Mouse (Mus musculus) limb, embryonic 12.5 days (tissue): ENCODE results near the gene Tmem108. TPM values are rescaled to one million over a fixed set of nuclear protein-coding genes. Genes with fewer than 3 reads are reported as not detected.

Experiments
- ATAC-seq: fragments of 200-750 bp; cut with Nextera tagmentation; 2 replicates; pipeline ENCODE4 v1.8.0; 2017; ENCODE audit warnings: low read depth, moderate TSS enrichment; ENCODE audit not compliant: insufficient number of reproducible peaks, insufficient read depth, low FRiP score, low TSS enrichment
- H3K27ac ChIP-seq: fragments of 300-500 bp; sonication (generic); 2 replicates; pipeline ENCODE4 v1.5.1; 2016; ENCODE audit warnings: mild to moderate bottlenecking, moderate library complexity
- H3K27me3 ChIP-seq: fragments of 300-500 bp; sonication (generic); 2 replicates; pipeline ENCODE4 v1.6.1; 2016; ENCODE audit warnings: mild to moderate bottlenecking, moderate library complexity
- H3K36me3 ChIP-seq: fragments of 300-500 bp; sonication (generic); 2 replicates; pipeline ENCODE4 v1.6.1; 2016; ENCODE audit warnings: mild to moderate bottlenecking, moderate library complexity
- H3K4me1 ChIP-seq: fragments of 300-500 bp; sonication (generic); replicated peaks from 2 replicates; pipeline ENCODE4 v1.6.1; 2016
- H3K4me2 ChIP-seq: fragments of 300-500 bp; sonication (generic); 2 replicates; pipeline ENCODE4 v1.6.1; 2016; ENCODE audit warnings: mild to moderate bottlenecking, moderate library complexity
- H3K4me3 ChIP-seq: fragments of 300-500 bp; sonication (generic); replicated peaks from 2 replicates; pipeline ENCODE4 v1.5.1; 2016; ENCODE audit warnings: mild to moderate bottlenecking
- H3K9ac ChIP-seq: fragments of 300-500 bp; sonication (generic); replicated peaks from 2 replicates; pipeline ENCODE4 v1.6.1; 2016; ENCODE audit warnings: mild to moderate bottlenecking, moderate library complexity
- H3K9me3 ChIP-seq: fragments of 300-500 bp; sonication (generic); 2 replicates; pipeline ENCODE4 v1.6.1; 2016; ENCODE audit warnings: mild to moderate bottlenecking, moderate library complexity
- WGBS: fragments of 180-500 bp; shearing (Covaris S2); methylation state at CpG from one replicate; pipeline ENCODE4 v1.1.7; 2016; 5-methylcytosine and 5-hydroxymethylcytosine counted together
- polyA plus RNA-seq: library from polyadenylated mRNA; unstranded; fragments of >200 nt; fragmentation: Nextera tagmentation; extraction: Ambion mirVana; gene quantifications from 2 replicates; pipeline ENCODE4 v1.2.1, GENCODE M21; 2016

Tmem108 gene
- polyA plus RNA-seq, 1 experiment from 2014 or later = 13.4 TPM

DNA sequence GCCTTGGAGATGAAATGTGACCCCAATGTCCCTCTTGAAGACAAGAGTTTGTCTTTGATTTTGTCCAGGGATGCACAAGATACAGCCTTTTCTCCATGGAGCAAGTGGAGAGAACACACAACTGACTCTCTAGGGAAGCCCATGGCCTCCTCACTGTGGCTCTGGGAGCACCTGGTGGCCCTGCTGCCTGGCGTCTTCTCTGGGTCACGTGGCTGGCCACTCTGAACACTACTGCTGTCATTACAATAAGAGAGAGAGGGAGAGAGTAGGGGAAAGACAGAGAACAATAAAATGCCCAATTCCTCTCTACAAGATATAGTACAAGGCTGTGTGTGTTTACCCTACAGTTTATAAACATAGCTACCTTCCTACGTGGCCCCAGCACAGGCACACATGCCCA, 40.2 kb downstream of the Tmem108 start:
- H3K9me3 ChIP-seq = no peaks in the 10 kb centered on the region
- 85% methylated on average over 3 of the region's 3 CpGs for WGBS
- no peak overlapping the region for H3K27ac ChIP-seq
- no peak for ATAC-seq
- no peaks in the 10 kb centered on the region for H3K27me3 ChIP-seq
- no peaks in the 10 kb centered on the region for H3K36me3 ChIP-seq
- no peaks in the 10 kb centered on the region for H3K4me1 ChIP-seq
- no peak overlapping the region for H3K4me2 ChIP-seq
- H3K9ac ChIP-seq = no peak overlapping the region
- no peak overlapping the region for H3K4me3 ChIP-seq

DNA sequence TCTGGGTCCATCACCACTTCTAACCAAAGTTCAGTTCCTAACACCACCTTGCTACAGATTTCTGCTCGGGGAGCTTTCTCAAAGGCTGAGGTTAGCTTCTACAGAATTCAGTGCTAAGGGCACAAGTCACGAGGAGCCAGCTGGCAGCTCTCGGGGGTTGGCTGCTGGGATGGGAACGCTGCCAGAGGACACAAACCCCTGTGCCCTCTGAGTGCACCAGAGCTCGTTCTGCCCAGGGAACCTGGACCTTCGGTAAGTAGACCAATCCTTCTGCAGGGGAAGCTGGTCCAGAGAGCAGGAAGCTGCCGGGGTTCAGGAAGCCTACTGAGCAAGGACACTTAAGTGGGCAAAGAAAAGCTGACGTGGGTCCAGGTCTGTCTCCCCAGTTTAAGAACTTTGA, 40.6 kb downstream of the Tmem108 start:
- 88% methylated on average over 8 of the region's 8 CpGs for WGBS
- ATAC-seq = no peak

DNA sequence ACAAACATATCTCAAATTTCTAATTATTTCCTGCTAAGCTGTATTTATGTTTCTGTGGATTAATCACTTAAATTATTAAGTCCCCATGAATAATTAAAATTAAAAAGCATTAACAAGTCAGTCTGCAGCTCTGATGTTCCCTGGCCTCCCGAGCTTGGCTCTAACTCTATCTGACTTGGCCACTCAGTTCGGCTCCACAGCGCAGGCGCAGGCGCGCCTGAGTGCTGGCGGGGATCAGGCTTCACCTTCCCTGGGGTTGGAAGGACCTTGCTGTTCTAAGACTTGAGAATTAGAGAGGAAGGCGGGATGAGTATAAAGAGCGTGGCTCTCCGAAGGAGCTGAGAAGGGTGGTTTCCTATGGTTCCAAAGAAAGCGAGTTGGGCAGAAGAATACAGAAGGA, 41.6 kb downstream of the Tmem108 start:
- no peaks in the 10 kb centered on the region for H3K9me3 ChIP-seq
- ATAC-seq = no peak

More for the DNA sequence above, 40.6 kb downstream of the Tmem108 start:
- H3K27me3 ChIP-seq = no peaks in the 10 kb centered on the region
- no peaks in the 10 kb centered on the region for H3K9me3 ChIP-seq
- no peaks in the 10 kb centered on the region for H3K4me1 ChIP-seq
- no peak overlapping the region for H3K27ac ChIP-seq
- no peak overlapping the region for H3K4me3 ChIP-seq
- H3K9ac ChIP-seq = no peak overlapping the region
- H3K4me2 ChIP-seq = no peak overlapping the region
- no peaks in the 10 kb centered on the region for H3K36me3 ChIP-seq

DNA sequence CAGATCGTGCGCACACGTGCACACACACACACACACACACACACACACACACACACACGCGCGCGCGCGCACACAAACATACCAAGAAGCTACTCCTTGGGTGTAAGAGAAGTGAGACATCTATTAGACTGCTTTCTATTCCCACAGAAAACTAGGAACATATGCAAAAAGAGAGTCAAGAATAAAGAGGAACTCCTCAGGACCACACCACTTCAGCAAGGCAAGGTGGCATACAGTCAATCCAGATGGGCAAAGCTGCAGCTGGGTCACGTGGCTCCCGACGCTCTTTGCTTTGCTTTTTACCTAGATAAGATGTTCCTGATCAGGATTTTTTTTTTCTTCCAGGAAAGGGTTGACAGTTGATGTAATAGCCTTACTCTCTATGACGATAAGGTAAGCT, 45.6 kb downstream of the Tmem108 start:
- no peak overlapping the region for H3K27ac ChIP-seq
- H3K36me3 ChIP-seq = no peaks in the 10 kb centered on the region
- no peak overlapping the region for H3K4me3 ChIP-seq
- no peaks in the 10 kb centered on the region for H3K4me1 ChIP-seq
- no peak for ATAC-seq
- WGBS = 96% methylated on average over 13 of the region's 13 CpGs
- no peaks in the 10 kb centered on the region for H3K9me3 ChIP-seq
- no peak overlapping the region for H3K9ac ChIP-seq
- H3K27me3 ChIP-seq = no peaks in the 10 kb centered on the region
- no peak overlapping the region for H3K4me2 ChIP-seq

More for the DNA sequence above, 41.6 kb downstream of the Tmem108 start:
- H3K4me2 ChIP-seq = no peak overlapping the region
- no peaks in the 10 kb centered on the region for H3K36me3 ChIP-seq
- no peaks in the 10 kb centered on the region for H3K4me1 ChIP-seq
- no peak overlapping the region for H3K4me3 ChIP-seq
- no peak overlapping the region for H3K27ac ChIP-seq
- H3K9ac ChIP-seq = no peak overlapping the region
- 90% methylated on average over 11 of the region's 11 CpGs for WGBS
- no peaks in the 10 kb centered on the region for H3K27me3 ChIP-seq

DNA sequence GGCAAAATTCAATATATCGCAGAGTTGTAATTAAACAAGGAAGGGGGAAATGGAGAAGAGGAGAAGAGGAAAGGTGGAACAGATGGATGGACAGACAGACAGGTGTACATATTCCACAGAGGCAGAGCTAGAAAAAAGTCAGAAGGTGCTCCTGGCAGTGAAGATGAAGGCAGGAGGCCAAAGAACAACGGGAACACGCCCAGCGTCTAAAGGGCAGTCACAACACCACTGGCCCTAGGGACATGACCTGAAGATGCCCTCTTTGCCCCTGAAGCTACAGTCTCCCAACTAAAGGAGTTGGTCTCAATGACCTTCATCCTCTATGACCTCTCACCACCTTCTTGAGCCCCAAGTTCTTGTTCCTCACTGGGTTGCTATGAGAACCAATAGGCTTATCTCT, 46.3 kb downstream of the Tmem108 start:
- no peaks in the 10 kb centered on the region for H3K27me3 ChIP-seq
- H3K4me2 ChIP-seq = no peak overlapping the region
- H3K9me3 ChIP-seq = no peaks in the 10 kb centered on the region
- ATAC-seq = no peak
- no peaks in the 10 kb centered on the region for H3K4me1 ChIP-seq
- H3K36me3 ChIP-seq = no peaks in the 10 kb centered on the region
- no peak overlapping the region for H3K27ac ChIP-seq
- no peak overlapping the region for H3K9ac ChIP-seq
- H3K4me3 ChIP-seq = no peak overlapping the region
- WGBS = 98% methylated on average over 4 of the region's 4 CpGs

DNA sequence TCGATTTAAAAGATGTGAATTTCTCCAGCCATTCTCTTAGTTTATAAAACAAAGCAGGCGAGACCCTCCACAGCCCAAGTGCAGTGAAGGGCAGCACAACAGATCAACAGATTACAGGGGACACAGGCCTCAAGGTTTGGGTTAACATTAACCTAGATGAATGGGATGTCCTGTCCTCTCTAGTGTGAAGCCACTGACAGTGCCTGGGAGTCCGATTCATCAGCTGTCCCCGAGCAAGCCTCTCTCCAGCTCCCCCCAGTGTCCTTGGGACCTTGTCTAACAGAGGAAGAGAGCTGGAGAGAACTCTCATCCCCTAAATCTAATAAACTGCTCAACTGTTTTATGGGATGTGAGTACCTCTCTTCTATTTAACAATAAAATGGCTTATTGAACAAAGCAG, 48.4 kb downstream of the Tmem108 start:
- no peak overlapping the region for H3K4me3 ChIP-seq
- no peaks in the 10 kb centered on the region for H3K27me3 ChIP-seq
- H3K9ac ChIP-seq = no peak overlapping the region
- no peaks in the 10 kb centered on the region for H3K9me3 ChIP-seq
- no peak overlapping the region for H3K4me2 ChIP-seq
- ATAC-seq = no peak
- peaks cover 15% of the 10 kb centered on the region; the same call in 1 of the 2 replicates for H3K4me1 ChIP-seq
- H3K36me3 ChIP-seq = no peaks in the 10 kb centered on the region
- no peak overlapping the region for H3K27ac ChIP-seq
- 85% methylated on average over 4 of the region's 4 CpGs for WGBS

DNA sequence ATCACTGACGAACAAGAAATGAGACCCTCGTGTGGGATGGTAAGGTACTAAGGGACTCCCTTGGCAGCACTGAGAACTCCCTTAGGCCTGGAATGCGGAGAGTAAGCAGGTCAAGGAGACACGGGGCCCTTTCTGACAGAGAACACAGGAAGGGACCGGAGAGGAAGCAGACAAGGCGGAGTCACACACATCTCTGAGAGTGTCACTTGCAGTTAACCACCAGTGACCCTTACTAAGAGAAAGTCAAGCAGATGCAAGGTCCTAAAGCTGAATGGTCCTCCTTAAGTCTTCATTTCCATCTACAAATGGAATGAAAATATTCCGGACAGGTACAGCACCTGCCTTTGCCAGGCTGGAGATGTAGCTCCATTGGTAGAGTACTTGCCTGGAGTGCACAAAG, 48.9 kb downstream of the Tmem108 start:
- H3K4me1 ChIP-seq = peaks cover 18% of the 10 kb centered on the region; the same call in 1 of the 2 replicates
- no peaks in the 10 kb centered on the region for H3K36me3 ChIP-seq

DNA sequence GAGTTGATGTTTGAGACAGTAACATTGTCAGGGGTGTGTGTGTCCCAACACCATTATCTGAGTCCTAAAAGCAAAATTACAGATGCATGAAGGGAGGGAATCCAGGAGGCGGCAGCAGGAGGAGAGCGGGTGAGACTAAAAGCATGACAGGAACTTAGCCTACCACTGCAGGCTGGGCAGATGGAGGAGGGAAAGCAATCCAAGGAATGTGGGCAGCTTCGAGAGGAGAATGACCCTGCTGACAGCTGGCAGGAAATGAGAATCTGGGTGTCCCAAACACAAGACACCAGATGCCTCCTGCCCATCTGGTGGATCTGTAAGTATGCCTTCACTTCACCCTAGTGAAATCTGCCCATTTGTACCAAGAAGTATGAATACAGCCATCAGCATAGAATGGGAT, 51.9 kb downstream of the Tmem108 start:
- 51% methylated on average over 3 of the region's 3 CpGs for WGBS
- no peaks in the 10 kb centered on the region for H3K27me3 ChIP-seq
- no peak overlapping the region for H3K4me2 ChIP-seq
- H3K9ac ChIP-seq = no peak overlapping the region
- H3K36me3 ChIP-seq = no peaks in the 10 kb centered on the region
- peaks cover 18% of the 10 kb centered on the region; the same call in 1 of the 2 replicates for H3K4me1 ChIP-seq
- H3K9me3 ChIP-seq = no peaks in the 10 kb centered on the region
- no peak for ATAC-seq
- no peak overlapping the region for H3K4me3 ChIP-seq
- H3K27ac ChIP-seq = no peak overlapping the region

More for the DNA sequence above, 48.9 kb downstream of the Tmem108 start:
- no peak overlapping the region for H3K4me3 ChIP-seq
- no peak overlapping the region for H3K9ac ChIP-seq
- H3K27me3 ChIP-seq = no peaks in the 10 kb centered on the region
- H3K4me2 ChIP-seq = no peak overlapping the region
- ATAC-seq = no peak
- H3K27ac ChIP-seq = no peak overlapping the region
- H3K9me3 ChIP-seq = no peaks in the 10 kb centered on the region
- 71% methylated on average over 7 of the region's 7 CpGs for WGBS

DNA sequence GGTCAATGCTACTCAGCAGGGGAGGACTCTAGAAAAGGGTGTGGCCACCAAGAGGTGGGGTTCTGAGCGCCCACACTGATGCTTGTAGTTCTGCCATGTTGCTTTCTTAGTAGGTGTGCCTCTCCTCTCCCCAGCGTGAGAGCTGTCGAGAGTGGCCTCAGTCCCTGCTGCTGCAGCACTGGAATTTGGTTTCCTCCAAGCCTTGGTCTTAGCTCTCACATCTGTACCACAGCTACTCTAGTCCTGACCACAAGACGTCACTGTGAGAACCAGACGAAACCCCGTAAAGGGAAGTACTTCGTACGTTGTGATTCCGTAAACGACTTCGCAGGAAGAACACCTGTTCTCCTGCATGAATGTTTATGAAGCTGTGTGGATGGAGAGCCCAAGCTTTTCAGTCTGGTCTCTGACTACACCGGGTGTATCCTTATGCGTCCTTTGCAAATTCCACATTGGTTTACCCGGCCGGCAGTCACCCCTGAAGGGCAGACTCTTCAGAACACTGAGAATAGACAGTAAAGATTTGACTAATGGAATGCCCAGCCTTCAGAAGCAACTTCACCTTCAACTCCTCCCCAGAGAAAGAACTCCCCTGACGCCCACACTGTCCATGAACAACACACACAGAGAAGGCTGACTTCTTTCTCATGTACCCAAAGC, 53.0 kb downstream of the Tmem108 start:
- H3K4me3 ChIP-seq = no peak overlapping the region

DNA sequence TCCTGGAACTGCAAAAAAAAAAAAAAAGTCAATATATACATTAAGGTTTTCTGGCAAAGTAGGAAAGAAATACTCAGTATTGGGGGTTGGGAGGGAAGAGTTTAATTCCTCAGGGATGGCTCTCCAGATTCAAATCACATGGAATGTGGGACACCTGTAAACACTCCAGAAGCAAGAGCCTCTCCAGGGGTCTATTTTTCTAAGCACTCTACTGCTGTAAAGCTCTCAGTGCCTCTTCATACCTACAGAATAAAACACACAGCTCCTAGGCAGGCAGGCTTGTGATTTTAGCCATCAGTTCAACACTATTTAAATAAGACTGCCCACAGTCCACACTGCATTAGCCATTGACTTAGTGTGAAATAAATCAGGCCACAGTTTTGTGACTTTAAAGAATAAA, 53.8 kb downstream of the Tmem108 start:
- peaks cover 18% of the 10 kb centered on the region; the same call in 1 of the 2 replicates for H3K4me1 ChIP-seq
- H3K27me3 ChIP-seq = no peaks in the 10 kb centered on the region
- no peak overlapping the region for H3K9ac ChIP-seq
- H3K4me2 ChIP-seq = no peak overlapping the region
- no peak for ATAC-seq
- H3K9me3 ChIP-seq = no peaks in the 10 kb centered on the region
- no peak overlapping the region for H3K27ac ChIP-seq
- H3K36me3 ChIP-seq = no peaks in the 10 kb centered on the region
- no peak overlapping the region for H3K4me3 ChIP-seq

More for the DNA sequence above, 53.0 kb downstream of the Tmem108 start:
- no peaks in the 10 kb centered on the region for H3K9me3 ChIP-seq
- H3K27me3 ChIP-seq = no peaks in the 10 kb centered on the region
- no peak overlapping the region for H3K4me2 ChIP-seq
- no peak for ATAC-seq
- no peaks in the 10 kb centered on the region for H3K36me3 ChIP-seq
- H3K4me1 ChIP-seq = peaks cover 18% of the 10 kb centered on the region; the same call in 1 of the 2 replicates
- WGBS = 58% methylated on average over 16 of the region's 16 CpGs
- H3K27ac ChIP-seq = no peak overlapping the region
- no peak overlapping the region for H3K9ac ChIP-seq

DNA sequence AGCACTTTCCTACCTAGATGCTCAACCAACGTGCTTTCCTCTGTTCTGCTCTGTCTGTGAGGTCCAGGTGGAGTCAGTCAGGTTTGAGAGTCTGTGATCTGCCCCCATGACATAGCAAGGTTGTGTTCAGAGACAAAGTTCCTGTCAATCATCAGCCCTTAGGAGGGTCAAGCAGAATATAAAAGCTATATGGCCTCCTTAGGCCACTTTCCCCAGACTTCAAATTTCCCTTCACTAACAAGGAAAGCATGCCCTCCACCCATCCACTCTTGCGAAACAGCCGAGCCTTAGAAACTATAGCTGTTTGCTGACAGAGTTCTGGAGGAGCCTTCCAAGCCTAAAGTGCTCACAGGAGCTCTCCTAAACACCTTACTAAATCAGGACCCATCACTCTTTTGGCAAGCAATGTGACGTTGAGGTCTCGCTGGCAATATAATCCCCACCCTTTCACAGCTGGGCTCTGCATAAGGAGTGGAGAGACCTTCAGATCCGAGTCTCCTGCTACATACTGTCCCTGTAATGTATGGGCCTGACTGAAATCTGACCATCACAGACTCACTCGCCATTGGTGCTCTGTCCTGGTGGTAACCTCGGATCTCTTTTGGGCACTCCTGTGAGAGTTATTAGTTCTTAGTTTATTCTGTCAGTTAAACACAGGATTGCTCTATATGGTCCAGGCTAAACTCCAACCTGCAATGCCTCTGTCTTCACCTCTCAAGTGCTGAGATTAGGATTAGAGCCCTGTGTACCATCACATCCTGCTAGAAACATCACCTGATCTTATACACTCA, 54.4 kb downstream of the Tmem108 start:
- Histone ChIP-seq H3K27me3 (no peaks in the 10 kb centered on the region), H3K4me3 (no peak overlapping the region), H3K9me3 (no peaks in the 10 kb centered on the region), H3K36me3 (no peaks in the 10 kb centered on the region), H3K4me1 (peaks cover 18% of the 10 kb centered on the region; the same call in 1 of the 2 replicates), H3K4me2 (no peak overlapping the region), H3K27ac (no peak overlapping the region), H3K9ac (no peak overlapping the region)
- ATAC-seq = no peak
- 75% methylated on average over 8 of the region's 8 CpGs for WGBS
